Mouse (Mus musculus) cortical plate, adult 2 months (tissue): Measurements from ENCODE around the gene Sectm1b. TPM values are rescaled to one million over a fixed set of nuclear protein-coding genes. Genes with fewer than 3 reads are reported as not detected.

Experiments used
- H3K27ac ChIP-seq: fragments of 200-500 bp; 2 replicates; pipeline ENCODE4 v1.5.1; 2012; ENCODE audit warnings: low read length, control low read depth, inconsistent platforms; ENCODE audit not compliant: insufficient read depth
- H3K4me1 ChIP-seq: fragments of 200-500 bp; 2 replicates; pipeline ENCODE4 v1.6.1; 2011; ENCODE audit warnings: low read length; ENCODE audit not compliant: control insufficient read depth, insufficient read depth
- H3K4me3 ChIP-seq: fragments of 200-500 bp; 2 replicates; pipeline ENCODE4 v1.5.1; 2011; ENCODE audit warnings: mild to moderate bottlenecking, low read length, control low read depth; ENCODE audit not compliant: insufficient read depth
- CTCF ChIP-seq: fragments of 200-500 bp; IDR thresholded peaks from 2 replicates; pipeline ENCODE4 v1.5.1; 2011; ENCODE audit warnings: mild to moderate bottlenecking, control low read depth, low read length; ENCODE audit not compliant: insufficient read depth; ENCODE audit errors: extremely low read depth
- POLR2A ChIP-seq: fragments of 200-500 bp; IDR thresholded peaks from 2 replicates; pipeline ENCODE4 v1.6.1; 2011; ENCODE audit warnings: mild to moderate bottlenecking, low read length, control low read depth; ENCODE audit not compliant: insufficient read depth; ENCODE audit errors: extremely low read depth
- polyA plus RNA-seq: library from polyadenylated mRNA; depleted of rRNA; stranded (reverse); fragments of >200 nt; gene quantifications from 2 replicates; pipeline ENCODE4 v1.2.3, GENCODE M21; 2012; rRNA removed

Gene Sectm1b
- polyA plus RNA-seq, 1 experiment, result not detected

- TF ChIP-seq CTCF (no peak), POLR2A (no peak)
- Histone ChIP-seq H3K4me1 (peaks cover 2% of the 10 kb centered on the region; the same call in 1 of the 2 replicates), H3K27ac (0 out of 2 replicates have a peak overlapping the region, but pooled peaks have one; percentile 28)
Measured at GRCm38 (mm10) chr11:121013656-121014055, 49.7 kb downstream of the Sectm1b start.

DNA sequence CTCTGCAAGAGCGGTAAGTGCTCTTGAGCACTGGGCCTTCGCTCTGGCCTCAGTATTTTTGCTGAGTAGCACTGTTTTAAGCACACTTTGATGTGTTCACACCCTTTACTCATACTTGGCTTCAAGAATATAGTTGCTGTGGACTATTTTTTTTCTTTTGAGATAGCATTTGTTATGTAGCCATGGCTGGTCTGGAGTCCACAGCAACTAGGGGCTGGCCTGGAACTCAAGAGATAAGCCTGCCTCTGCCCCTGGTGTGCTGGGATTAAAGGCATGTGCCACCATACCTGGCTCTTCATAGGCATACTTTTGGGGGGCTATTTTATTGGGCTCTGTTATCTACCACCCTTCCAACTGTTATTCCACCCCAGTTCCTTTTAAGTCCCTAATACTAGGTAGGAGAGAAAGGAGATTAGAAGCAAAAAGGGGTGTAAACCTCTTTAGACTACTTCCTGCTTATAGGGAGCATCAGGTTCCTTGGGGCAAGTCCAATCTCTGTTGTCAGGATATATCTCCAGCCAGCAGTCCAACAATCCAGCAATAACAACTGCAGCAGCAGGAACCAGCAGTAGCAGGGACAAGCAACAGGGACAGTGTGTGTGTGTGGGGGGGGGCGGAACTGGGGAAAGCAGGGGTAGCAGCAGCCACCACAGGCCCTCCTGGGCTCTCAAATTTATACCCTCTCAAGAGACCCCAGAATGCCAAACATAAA lies 53.2 kb downstream of the Sectm1b start:
- no peak overlapping the region for H3K4me3 ChIP-seq
- H3K27ac ChIP-seq, result no peak overlapping the region
- TF ChIP-seq POLR2A, result no peak
- no peak for TF ChIP-seq CTCF
- no peaks in the 10 kb centered on the region for H3K4me1 ChIP-seq

More at GRCm38 (mm10) chr11:121013656-121014055, 49.7 kb downstream of the Sectm1b start:
- no peak overlapping the region for H3K4me3 ChIP-seq

DNA sequence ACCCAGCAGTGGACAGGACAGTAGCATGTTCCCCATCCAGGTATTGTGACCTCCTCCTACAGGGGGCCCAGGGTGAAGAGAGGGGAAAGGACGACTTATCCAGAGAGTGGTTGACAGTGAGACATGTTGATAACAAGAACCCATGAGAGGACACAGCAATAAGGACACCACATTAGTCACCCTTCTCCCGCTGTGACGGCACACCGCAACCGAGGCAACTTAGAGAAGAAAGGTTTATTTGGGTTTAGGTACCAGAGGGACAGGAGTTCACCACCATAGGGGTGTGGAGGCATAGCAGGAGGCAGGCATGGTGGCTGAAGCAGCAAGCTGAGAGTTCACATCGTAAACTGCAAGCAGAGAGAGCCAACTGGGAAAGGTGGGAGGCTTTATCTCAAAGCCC lies 57.2 kb downstream of the Sectm1b start:
- no peak for TF ChIP-seq POLR2A
- no peak for TF ChIP-seq CTCF
- Histone ChIP-seq H3K27ac (no peak overlapping the region), H3K4me1 (peaks cover 1% of the 10 kb centered on the region; the same call in 1 of the 2 replicates), H3K4me3 (no peak overlapping the region)

GRCm38 (mm10) chr11:121004281-121004680 lies 59.1 kb downstream of the Sectm1b start:
- H3K4me3 ChIP-seq, result no peak overlapping the region
- no peak overlapping the region for H3K27ac ChIP-seq
- TF ChIP-seq POLR2A (no peak), CTCF (no peak)
- H3K4me1 ChIP-seq, result peaks cover 1% of the 10 kb centered on the region; the same call in 1 of the 2 replicates

Other genes with a start within 250 kb of the Sectm1b start
- 219 and 242 TPM in 2 replicates for gene Fasn, start 239.0 kb downstream of the Sectm1b start, polyA plus RNA-seq
- gene Ccdc57, start 130.7 kb downstream of the Sectm1b start, polyA plus RNA-seq, result 11.0 and 13.1 TPM in 2 replicates
- gene Slc16a3, start 115.1 kb downstream of the Sectm1b start, polyA plus RNA-seq, result 6.1 and 7.1 TPM in 2 replicates
- 108 and 110 TPM in 2 replicates for gene Csnk1d, start 72.2 kb downstream of the Sectm1b start, polyA plus RNA-seq
- gene Cd7, start 24.2 kb downstream of the Sectm1b start, polyA plus RNA-seq, result 3.4 and 3.8 TPM in 2 replicates
- not detected in 2 replicates for gene Sectm1a, start 17.7 kb upstream of the Sectm1b start, polyA plus RNA-seq
- gene Tex19.2, start 55.1 kb upstream of the Sectm1b start, polyA plus RNA-seq, result not detected in 2 replicates
- gene Tex19.1, start 82.6 kb upstream of the Sectm1b start, polyA plus RNA-seq, result not detected in 2 replicates
- 0.17 and 0.19 TPM in 2 replicates for gene Uts2r, start 96.7 kb upstream of the Sectm1b start, polyA plus RNA-seq
- 69.9 and 70.0 TPM in 2 replicates for gene Hexdc, start 140.9 kb upstream of the Sectm1b start, polyA plus RNA-seq
- gene Ogfod3, start 141.1 kb upstream of the Sectm1b start, polyA plus RNA-seq, result 6.2 and 7.8 TPM in 2 replicates
- gene Cybc1, start 165.8 kb upstream of the Sectm1b start, polyA plus RNA-seq, result 25.9 and 27.5 TPM in 2 replicates
- 43.1 and 43.3 TPM in 2 replicates for gene Narf, start 173.7 kb upstream of the Sectm1b start, polyA plus RNA-seq
- gene Foxk2, start 196.4 kb upstream of the Sectm1b start, polyA plus RNA-seq, result 51.7 and 53.3 TPM in 2 replicates